In genomic region chr6:14897028-14897427, GRCm38 (mm10) we compare ENCODE assay signal across 11 mouse cellular contexts. TPM values are rescaled to one million over a fixed set of nuclear protein-coding genes. Genes with fewer than 3 reads are reported as not detected.
DNase-seq lines count a peak whose midpoint lies in the region; ATAC-seq and TF ChIP-seq lines count a peak whose summit lies in the region.
"Had no signal": no experiment of that assay in that cellular context is flagged by ENCODE, and none has a peak within 500 bp of the region (broad histone marks: within the 10 kb centered on the region; RNA-seq: fewer than 3 reads in every experiment).

No protein-coding gene starts in this region.

- no peak overlapping the region for H3K4me3 ChIP-seq in hindbrain, postnatal 0 days (ENCODE audit: low read length)
- no peak overlapping the region for H3K4me3 ChIP-seq in hindbrain, embryonic 12.5 days
- H3K4me3 ChIP-seq in CH12.LX (replicated peaks in 1 of 3; ENCODE audit: low read depth in 2 of 3, low read length in 2 of 3, poor library complexity in 1 of 3): no peak overlapping the region
- H3K4me3 ChIP-seq in lung, adult 2 months (replicated peaks; ENCODE audit: extremely low read depth, low read depth, low read length): no peak overlapping the region

- no peak for ATAC-seq in hindbrain, postnatal 0 days
- no peak for ATAC-seq in hindbrain, embryonic 12.5 days (ENCODE audit: low FRiP score)
- ATAC-seq: activated CD4-positive, CD25-positive, alpha-beta regulatory T cell, adult 4 months had no signal

- H3K9me3 ChIP-seq in hindbrain, postnatal 0 days (ENCODE audit: low read length): no peaks in the 10 kb centered on the region
- H3K9me3 ChIP-seq in hindbrain, embryonic 12.5 days (replicated peaks): no peaks in the 10 kb centered on the region
- peaks cover 19% of the 10 kb centered on the region for H3K9me3 ChIP-seq in CH12.LX (replicated peaks; ENCODE audit: low read length)
- H3K9me3 ChIP-seq: embryonic facial prominence, embryonic 12.5 days had no signal

- no peak overlapping the region for H3K9ac ChIP-seq in hindbrain, postnatal 0 days (replicated peaks; ENCODE audit: low read length)
- H3K9ac ChIP-seq in hindbrain, embryonic 12.5 days: no peak overlapping the region
- no peak overlapping the region for H3K9ac ChIP-seq in CH12.LX (ENCODE audit: insufficient read depth, low read depth)
- H3K9ac ChIP-seq: embryonic facial prominence, embryonic 12.5 days had no signal

- no peaks in the 10 kb centered on the region for H3K27me3 ChIP-seq in hindbrain, postnatal 0 days (ENCODE audit: insufficient read depth, low read length)
- H3K27me3 ChIP-seq in hindbrain, embryonic 12.5 days: peaks cover 9% of the 10 kb centered on the region
- H3K27me3 ChIP-seq in CH12.LX (replicated peaks): no peaks in the 10 kb centered on the region
- H3K27me3 ChIP-seq: embryonic facial prominence, embryonic 12.5 days had no signal

- H3K4me1 ChIP-seq in hindbrain, postnatal 0 days (ENCODE audit: insufficient read depth, low read length): peaks cover 9% of the 10 kb centered on the region
- peaks cover 27% of the 10 kb centered on the region for H3K4me1 ChIP-seq in hindbrain, embryonic 12.5 days
- H3K4me1 ChIP-seq in CH12.LX (ENCODE audit: control insufficient read depth in 1 of 2, insufficient read depth in 2 of 2): peaks cover 0 to under 1% of the 10 kb centered on the region in 2 experiments; a peak in 1 of 4 replicates
- peaks cover 4% of the 10 kb centered on the region; the same call in 1 of the 2 replicates for H3K4me1 ChIP-seq in lung, adult 2 months (ENCODE audit: control insufficient read depth, insufficient read depth, low read length)

- in situ Hi-C loops in CH12.LX (cut with MboI; ENCODE audit: low pct_ligation_motif_present, low pct_unique_long_range_greater_than_20kb, low sequenced_read_pairs): no loop called here

- TF ChIP-seq POLR2A in CH12.LX (IDR thresholded peaks at IDR 0.05; ENCODE audit: low read depth, low read length): no peak
- TF ChIP-seq POLR2A in lung, adult 2 months (IDR thresholded peaks at IDR 0.05; ENCODE audit: borderline replicate concordance, extremely low read depth, low read depth, low read length): no peak

- no peaks in the 10 kb centered on the region for H3K36me3 ChIP-seq in hindbrain, postnatal 0 days (ENCODE audit: insufficient read depth, low read length)
- no peaks in the 10 kb centered on the region for H3K36me3 ChIP-seq in hindbrain, embryonic 12.5 days
- H3K36me3 ChIP-seq in CH12.LX (replicated peaks in 1 of 2; ENCODE audit: control insufficient read depth in 1 of 2, insufficient read depth in 1 of 2, low read length in 1 of 2): no peaks in the 10 kb centered on the region
- H3K36me3 ChIP-seq: embryonic facial prominence, embryonic 12.5 days; G1E had no signal

- no peaks in the 10 kb centered on the region for H3K79me2 ChIP-seq in CH12.LX (replicated peaks; ENCODE audit: control insufficient read depth, extremely low read depth, insufficient read depth, poor library complexity, severe bottlenecking)

- 1% methylated on average over 2 of the region's 2 CpGs for WGBS in hindbrain, postnatal 0 days
- WGBS in hindbrain, embryonic 12.5 days: 3% methylated on average over 2 of the region's 2 CpGs
- WGBS in lung, adult 2 months: 3% methylated on average over 2 of the region's 2 CpGs

- peak; percentile 65 for TF ChIP-seq RAD21 in CH12.LX (IDR thresholded peaks at IDR 0.05; ENCODE audit: low read depth, low read length)

- peak; percentile 30 to 55 for DNase-seq in cerebellum, postnatal 10 days
- DNase-seq in cerebellum, postnatal 36 days: no peak
- DNase-seq in hindbrain, postnatal 0 days (ENCODE audit: low spot score): peak; percentile 60
- DNase-seq in CH12.LX (ENCODE audit: extremely low read depth): no peak
- no peak for DNase-seq in lung, adult 2 months
- DNase-seq in adrenal gland, postnatal 4 days (ENCODE audit: low spot score in 2 of 2): no peak
- no peak for DNase-seq in adrenal gland, adult 8-10 months

- peak; percentile 64 for TF ChIP-seq CTCF in hindbrain, postnatal 0 days (IDR thresholded peaks at IDR 0.05; ENCODE audit: low read depth)
- TF ChIP-seq CTCF in CH12.LX (conservative IDR thresholded peaks at IDR 0.05 in 1 of 2, IDR thresholded peaks at IDR 0.05 in 1 of 2; ENCODE audit: low read depth in 2 of 2, low read length in 2 of 2): peak in 1 of 2 experiments; percentile 53; a peak in 2 of 4 replicates
- TF ChIP-seq CTCF in lung, adult 2 months (IDR thresholded peaks at IDR 0.05; ENCODE audit: insufficient read depth, low read length): peak; percentile 40; the same call in 1 of the 2 replicates

- no peak for TF ChIP-seq EP300 in CH12.LX (IDR thresholded peaks at IDR 0.05; ENCODE audit: low read length)

- no peak overlapping the region for H3K4me2 ChIP-seq in hindbrain, postnatal 0 days (ENCODE audit: low read depth, low read length)
- no peak overlapping the region for H3K4me2 ChIP-seq in hindbrain, embryonic 12.5 days (replicated peaks)
- H3K4me2 ChIP-seq in CH12.LX (ENCODE audit: insufficient read depth, low read depth, poor library complexity, severe bottlenecking): no peak overlapping the region

- no peak overlapping the region for H3K27ac ChIP-seq in hindbrain, postnatal 0 days
- no peak overlapping the region for H3K27ac ChIP-seq in hindbrain, embryonic 12.5 days
- H3K27ac ChIP-seq in CH12.LX (ENCODE audit: insufficient read depth, low read depth): no peak overlapping the region
- H3K27ac ChIP-seq: embryonic facial prominence, embryonic 12.5 days had no signal

- dilution Hi-C loops in CH12.LX (cut with MboI; ENCODE audit: extremely low pct_ligation_motif_present, extremely low pct_unique_long_range_greater_than_20kb, low sequenced_read_pairs): no loop called here

TF ChIP-seq in CH12.LX, 34 proteins besides CTCF, POLR2A, EP300 and RAD21:
- TF ChIP-seq SMC3 (IDR thresholded peaks at IDR 0.05; ENCODE audit: low read depth, low read length): peak; percentile 25; the same call in 1 of the 2 replicates
- no peak for TF ChIP-seq MYC (IDR thresholded peaks at IDR 0.05; ENCODE audit: low read depth, low read length)
TF ChIP-seq in CH12.LX: peak in this region for 1.

RNA-seq across cellular contexts. Expression of gene Foxp2, which starts 4.1 kb away (rescaled TPM):
- total RNA-seq in hindbrain, postnatal 0 days (2014; rRNA removed): 42.0 and 69.7 TPM in 2 replicates
- 28.2 and 34.6 TPM in 2 replicates for polyA plus RNA-seq in hindbrain, postnatal 0 days (2015; fragmentation: Nextera tagmentation; extraction: Ambion mirVana)
- 46.4 and 48.4 TPM in 2 replicates for polyA plus RNA-seq in hindbrain, embryonic 12.5 days (2016; fragmentation: Nextera tagmentation; extraction: Ambion mirVana)
- total RNA-seq in CH12.LX (2012; rRNA removed): not detected in 2 replicates
- total RNA-seq in CH12.LX (2014; rRNA removed): not detected in 2 replicates
- polyA plus RNA-seq in CH12.LX (2012; ENCODE audit: insufficient read length, low read depth): 0.35 TPM in 1 of 2 replicates, not detected in the other
- polyA plus RNA-seq in lung, adult 2 months (2012; rRNA removed): 5.2 and 5.8 TPM in 2 replicates
- total RNA-seq in adrenal gland, postnatal 4 days (2021): 1 to 10 TPM; 7.4 to 9.4 TPM
- total RNA-seq in adrenal gland, adult 8-10 months (2022): 1 to 10 TPM; 4.3 to 7.3 (median 6.8) TPM
- polyA plus RNA-seq: G1E had no signal

Comparison
In these comparisons a context has a peak if more than half of its experiments do, and no peak if none do; other contexts are left out.
1. DNase-seq: peak in cerebellum, postnatal 10 days (2 of 2) and hindbrain, postnatal 0 days (single experiment); none in cerebellum, postnatal 36 days (0 of 2), CH12.LX (single experiment), lung, adult 2 months (single experiment), adrenal gland, postnatal 4 days (0 of 2) and adrenal gland, adult 8-10 months (single experiment).
2. RNA of gene Foxp2, which starts 4.1 kb away (total RNA-seq): 42.0 to 69.7 TPM in hindbrain, postnatal 0 days, 7.4 to 9.4 TPM in adrenal gland, postnatal 4 days and 4.3 to 7.3 TPM in adrenal gland, adult 8-10 months; not detected in CH12.LX; every median in the first group is over 4 times any median in the second.